Mouse (Mus musculus) kidney, adult 2 months (tissue): ENCODE measurements at regions not wholly inside any gene's neighbourhood (a gene's known extent, or its start where the extent isn't known, plus 50 kb on each side); places are given as distances from the start of the nearest gene placed in this dataset.

Experiments
- CTCF ChIP-seq: fragments of 200-500 bp; conservative IDR thresholded peaks from 2 replicates; pipeline ENCODE4 v1.5.1; 2011; ENCODE audit warnings: low read depth, mild to moderate bottlenecking, control low read depth, low read length, moderate library complexity, mixed read lengths; ENCODE audit not compliant: insufficient read depth, insufficient read length
- POLR2A ChIP-seq: fragments of 200-500 bp; IDR thresholded peaks from one replicate; pipeline ENCODE4 v1.6.1; 2011; ENCODE audit warnings: low read depth, low read length, control low read depth

- no peak for TF ChIP-seq POLR2A
- TF ChIP-seq CTCF = no peak
Observed at GRCm38 (mm10) chr4:53382012-53382411, 58.2 kb upstream of the Slc44a1 start.
